Mouse (Mus musculus) heart, postnatal 0 days (tissue): Measurements from ENCODE around the gene Lrp1. TPM values are rescaled to one million over a fixed set of nuclear protein-coding genes. Genes with fewer than 3 reads are reported as not detected.

Experiments
- ATAC-seq: fragments of 200-750 bp; cut with Nextera tagmentation; 2 replicates; pipeline ENCODE4 v1.8.0; 2017; ENCODE audit warnings: low read depth, moderate number of reproducible peaks, moderate library complexity; ENCODE audit not compliant: insufficient read depth
- DNase-seq: peaks from one replicate; pipeline ENCODE4 v3.0.0-alpha.2; 2016; ENCODE audit warnings: low spot score
- H3K27ac ChIP-seq: fragments of 300-500 bp; sonication (generic); 2 replicates; pipeline ENCODE4 v1.5.1; 2014; ENCODE audit warnings: low read depth, mild to moderate bottlenecking
- H3K27me3 ChIP-seq: fragments of 300-500 bp; sonication (generic); 2 replicates; pipeline ENCODE4 v1.6.1; 2014; ENCODE audit warnings: low read length, mixed read lengths; ENCODE audit not compliant: control insufficient read depth, insufficient read depth
- H3K36me3 ChIP-seq: fragments of 300-500 bp; sonication (generic); replicated peaks from 2 replicates; pipeline ENCODE4 v1.6.1; 2014; ENCODE audit warnings: low read length, mixed read lengths; ENCODE audit not compliant: control insufficient read depth, insufficient read depth
- H3K4me1 ChIP-seq: fragments of 300-500 bp; sonication (generic); 2 replicates; pipeline ENCODE4 v1.6.1; 2014; ENCODE audit warnings: antibody characterized with exemption; ENCODE audit not compliant: control insufficient read depth, insufficient read depth
- H3K4me2 ChIP-seq: fragments of 300-500 bp; sonication (generic); 2 replicates; pipeline ENCODE4 v1.6.1; 2014; ENCODE audit warnings: low read depth, mild to moderate bottlenecking, low read length, moderate library complexity
- H3K4me3 ChIP-seq: fragments of 300-500 bp; sonication (generic); 2 replicates; pipeline ENCODE4 v1.5.1; 2014; ENCODE audit warnings: low read depth, low read length
- H3K9ac ChIP-seq: fragments of 300-500 bp; sonication (generic); replicated peaks from 2 replicates; pipeline ENCODE4 v1.6.1; 2014; ENCODE audit warnings: low read depth, low read length, mixed read lengths
- H3K9me3 ChIP-seq: fragments of 300-500 bp; sonication (generic); replicated peaks from 2 replicates; pipeline ENCODE4 v1.6.1; 2016; ENCODE audit warnings: low read length; ENCODE audit not compliant: control insufficient read depth
- CTCF ChIP-seq: IDR thresholded peaks from 2 replicates; pipeline ENCODE4 v1.5.1; 2016; ENCODE audit warnings: antibody characterized with exemption, control low read depth, low read depth
- EP300 ChIP-seq: IDR thresholded peaks from 2 replicates; pipeline ENCODE4 v1.6.1; 2016; ENCODE audit warnings: antibody characterized with exemption, low read depth
- WGBS: fragments of 180-500 bp; shearing (Covaris S2); extraction: QIAGEN DNeasy Blood & Tissue Kit; methylation state at CpG from one replicate; pipeline ENCODE4 v1.1.7; 2014; 5-methylcytosine and 5-hydroxymethylcytosine counted together
- polyA plus RNA-seq: library from polyadenylated mRNA; unstranded; fragments of >200 nt; fragmentation: Nextera tagmentation; extraction: Ambion mirVana; gene quantifications from 2 replicates; pipeline ENCODE4 v1.2.1, GENCODE M21; 2015
- total RNA-seq: library from RNA; depleted of rRNA; stranded (reverse); fragments of >200 nt; gene quantifications from 2 replicates; pipeline ENCODE4 v1.2.3, GENCODE M21; 2014; ENCODE audit warnings: low replicate concordance

The Lrp1 gene
- total and polyA plus RNA-seq, 2 experiments from 2014 or later = 15.7 to 65.9 TPM

DNA sequence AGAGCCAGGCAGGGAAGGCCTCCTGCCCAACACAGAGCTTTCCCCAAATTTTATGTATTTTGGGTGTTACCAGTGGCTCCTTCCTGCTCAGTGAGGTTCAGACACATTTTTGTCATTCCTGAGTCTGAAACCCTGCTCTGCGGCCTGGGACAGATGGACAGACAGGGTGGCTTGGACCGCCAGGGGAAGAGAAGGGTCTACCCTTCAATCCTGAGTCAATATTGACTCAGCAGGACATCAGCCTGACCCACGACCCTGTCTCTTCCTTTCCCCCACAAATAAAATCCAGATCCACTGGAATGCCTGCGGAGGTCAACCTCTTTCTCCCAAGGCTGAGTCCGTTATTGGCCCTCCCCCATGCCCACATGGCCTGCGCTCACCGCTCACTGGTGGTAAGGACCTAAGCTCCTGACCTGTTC is 4.7 kb downstream of the Lrp1 start:
- Histone ChIP-seq H3K4me1 (peaks cover 16% of the 10 kb centered on the region), H3K9ac (no peak overlapping the region), H3K4me2 (no peak overlapping the region)

DNA sequence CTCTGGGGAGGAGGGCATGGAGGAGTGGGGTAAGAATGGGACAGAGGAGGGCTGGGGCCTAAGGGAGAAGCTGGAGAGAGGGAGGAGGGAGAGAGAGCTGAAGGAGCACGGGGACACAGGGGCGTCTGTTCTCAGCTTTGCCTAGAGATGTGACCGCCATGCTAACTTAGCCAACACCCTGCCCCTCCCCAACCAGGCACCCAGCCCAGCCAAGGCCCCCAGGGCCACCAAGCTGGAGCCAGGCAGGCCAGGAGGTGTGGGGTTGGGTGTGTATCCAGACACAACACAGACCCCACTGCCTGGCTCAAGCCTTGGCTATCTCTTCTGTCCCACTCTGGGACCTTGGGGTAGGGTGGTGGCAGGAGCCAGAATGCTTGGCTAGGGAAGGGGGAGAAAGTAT is 5.4 kb downstream of the Lrp1 start:
- H3K9me3 ChIP-seq = no peaks in the 10 kb centered on the region

More for the DNA sequence above, 4.7 kb downstream of the Lrp1 start:
- no peak for TF ChIP-seq CTCF
- no peak for TF ChIP-seq EP300
- no peak for ATAC-seq
- H3K27ac ChIP-seq = peak overlapping the region; percentile 70
- WGBS = 61% methylated on average over 7 of the region's 7 CpGs
- no peak overlapping the region for H3K4me3 ChIP-seq
- no peaks in the 10 kb centered on the region for H3K36me3 ChIP-seq
- no peaks in the 10 kb centered on the region for H3K27me3 ChIP-seq
- no peaks in the 10 kb centered on the region for H3K9me3 ChIP-seq
- DNase-seq = no peak

DNA sequence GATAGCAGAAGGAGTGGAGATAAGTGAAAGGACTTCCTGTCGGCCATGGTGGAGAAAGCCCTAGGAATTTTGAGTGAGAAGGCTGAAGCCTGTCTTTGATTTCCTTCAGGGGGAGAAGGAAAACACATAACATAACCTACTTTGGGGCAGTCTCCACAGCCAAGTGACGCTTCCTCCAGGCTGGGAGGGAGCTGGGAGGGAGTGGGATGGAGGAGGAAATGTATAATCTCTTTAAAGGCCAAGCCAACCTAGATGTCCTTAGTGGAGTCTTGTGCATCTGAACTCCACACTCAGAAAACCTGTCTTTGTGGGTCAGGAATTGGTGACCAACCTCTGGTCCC is 5.9 kb downstream of the Lrp1 start:
- H3K4me2 ChIP-seq = no peak overlapping the region
- TF ChIP-seq CTCF (no peak), EP300 (no peak)
- WGBS = 49% methylated on average over 2 of the region's 2 CpGs
- H3K36me3 ChIP-seq = no peaks in the 10 kb centered on the region
- peaks cover 16% of the 10 kb centered on the region for H3K4me1 ChIP-seq
- ATAC-seq = peak; percentile 30
- no peak for DNase-seq
- no peaks in the 10 kb centered on the region for H3K27me3 ChIP-seq
- no peak overlapping the region for H3K9ac ChIP-seq
- H3K4me3 ChIP-seq = no peak overlapping the region
- peak overlapping the region; percentile 70 for H3K27ac ChIP-seq
- no peaks in the 10 kb centered on the region for H3K9me3 ChIP-seq

More for the DNA sequence above, 5.4 kb downstream of the Lrp1 start:
- WGBS = 51% methylated on average over 3 of the region's 3 CpGs
- no peaks in the 10 kb centered on the region for H3K36me3 ChIP-seq
- DNase-seq = no peak
- no peak for TF ChIP-seq CTCF
- TF ChIP-seq EP300 = no peak
- H3K4me2 ChIP-seq = no peak overlapping the region
- peak; percentile 12; the same call in 1 of the 2 replicates for ATAC-seq
- peaks cover 16% of the 10 kb centered on the region for H3K4me1 ChIP-seq
- H3K9ac ChIP-seq = no peak overlapping the region
- peak overlapping the region; percentile 70 for H3K27ac ChIP-seq
- H3K27me3 ChIP-seq = no peaks in the 10 kb centered on the region
- no peak overlapping the region for H3K4me3 ChIP-seq

DNA sequence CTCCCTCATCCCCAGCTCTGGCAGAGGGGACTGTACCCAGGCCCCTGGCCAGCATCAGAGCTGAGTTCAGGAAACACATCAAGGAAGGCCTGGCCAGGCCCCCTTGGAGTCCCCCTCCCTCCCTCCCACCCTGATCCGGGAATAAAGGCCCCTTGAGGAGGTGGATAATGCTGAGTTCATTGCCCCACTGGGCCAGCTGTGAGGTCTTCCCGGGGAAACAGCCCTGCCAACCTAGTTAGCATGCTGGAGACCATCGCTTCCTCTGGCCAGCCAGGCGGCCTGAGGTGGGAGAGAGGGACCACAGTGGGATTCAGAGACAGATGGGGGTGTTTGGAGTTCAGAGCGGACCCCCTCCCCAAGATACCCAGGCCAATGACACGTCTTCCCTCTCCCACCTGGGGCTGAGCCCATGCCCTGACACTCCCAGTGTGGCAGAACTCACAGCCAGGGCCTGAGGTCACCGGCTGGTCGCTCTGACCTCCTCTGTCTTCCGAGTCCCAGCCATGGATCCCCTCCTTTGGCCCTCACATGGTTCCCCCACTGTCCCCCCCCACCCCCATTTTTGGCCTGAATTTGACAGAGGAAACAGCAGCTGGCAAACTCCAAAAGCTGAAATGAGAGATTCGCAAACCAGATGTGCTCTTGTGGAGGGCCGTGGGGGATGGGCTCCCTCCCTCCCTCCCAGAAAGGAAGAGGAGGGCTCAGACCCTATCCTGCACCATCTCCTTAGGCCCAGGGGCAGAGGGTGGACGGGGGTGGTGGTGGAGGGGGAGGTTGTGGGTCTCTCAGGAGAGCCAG is 6.5 kb downstream of the Lrp1 start:
- H3K27ac ChIP-seq = peak overlapping the region; percentile 70
- no peak overlapping the region for H3K9ac ChIP-seq
- H3K4me2 ChIP-seq = no peak overlapping the region
- peak; percentile 34 for ATAC-seq
- H3K4me1 ChIP-seq = peaks cover 16% of the 10 kb centered on the region
- TF ChIP-seq CTCF = no peak
- TF ChIP-seq EP300 = no peak
- no peaks in the 10 kb centered on the region for H3K9me3 ChIP-seq
- no peaks in the 10 kb centered on the region for H3K36me3 ChIP-seq
- no peak overlapping the region for H3K4me3 ChIP-seq
- WGBS = 47% methylated on average over 12 of the region's 12 CpGs
- no peaks in the 10 kb centered on the region for H3K27me3 ChIP-seq
- no peak for DNase-seq

DNA sequence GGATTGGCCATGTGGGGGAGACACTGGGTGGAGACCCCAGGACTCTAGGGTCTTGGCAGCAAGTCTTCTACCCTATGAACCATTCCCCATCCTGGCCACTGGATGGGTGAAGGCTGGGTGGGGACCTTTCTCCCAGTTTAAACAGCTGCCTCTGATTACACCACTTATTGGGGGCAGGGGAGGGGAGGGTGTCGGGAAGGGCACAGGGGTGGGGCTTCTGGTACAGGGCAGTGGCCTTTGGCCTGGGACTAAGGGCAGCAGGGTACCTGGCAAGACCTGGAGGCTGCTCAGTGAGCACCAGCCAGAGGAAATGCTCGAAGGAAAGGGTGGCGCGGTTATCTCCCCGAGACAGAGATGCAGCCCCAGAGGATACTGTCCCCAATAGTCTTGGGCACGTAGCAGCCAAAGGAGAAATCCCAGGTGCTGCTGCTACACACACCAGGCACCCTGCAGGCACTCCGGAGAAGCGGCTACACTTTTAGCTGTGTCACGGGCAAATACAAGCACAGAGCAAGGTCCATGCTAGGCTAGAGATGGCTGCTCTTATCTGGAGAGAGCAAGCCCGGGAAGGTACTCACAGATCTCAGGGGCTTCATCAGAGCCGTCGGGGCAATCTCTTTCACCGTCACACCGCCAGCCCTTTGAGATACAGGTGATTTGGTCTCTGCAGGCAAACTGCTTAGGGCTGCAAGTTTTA is 8.7 kb downstream of the Lrp1 start:
- no peak overlapping the region for H3K4me3 ChIP-seq
- no peak overlapping the region for H3K9ac ChIP-seq
- H3K9me3 ChIP-seq = no peaks in the 10 kb centered on the region
- no peaks in the 10 kb centered on the region for H3K27me3 ChIP-seq
- ATAC-seq (no peak), DNase-seq (no peak)
- 67% methylated on average over 14 of the region's 14 CpGs for WGBS
- H3K4me2 ChIP-seq = no peak overlapping the region
- H3K4me1 ChIP-seq = peaks cover 13% of the 10 kb centered on the region
- no peak overlapping the region for H3K27ac ChIP-seq
- no peaks in the 10 kb centered on the region for H3K36me3 ChIP-seq
- TF ChIP-seq EP300 = no peak
- no peak for TF ChIP-seq CTCF
